Mouse (Mus musculus): ENCODE measurements at regions not wholly inside any gene's neighbourhood (a gene's known extent, or its start where the extent isn't known, plus 50 kb on each side); places are given as distances from the start of the nearest gene placed in this dataset.
A peak's percentile ranks its signal among the peaks of the same experiment; 100 is the strongest.
"Not testable (repeated sequence)": the region's sequence is repeated elsewhere in the genome, so short reads cannot be mapped to it uniquely, and the experiment has no call there.

- no peak for DNase-seq (ENCODE audit: low read depth)
Measured at GRCm38 (mm10) chr1:102062268-102062667, 2289.7 kb downstream of the Cntnap5b start.

GRCm38 (mm10) chr1:102105658-102106057 is 2333.1 kb downstream of the Cntnap5b start:
- DNase-seq (ENCODE audit: low read depth): no peak

- DNase-seq (ENCODE audit: low read depth): no peak
Measured at GRCm38 (mm10) chr1:102139021-102139420, 2366.5 kb downstream of the Cntnap5b start.

- no peak for DNase-seq (ENCODE audit: low read depth)
Measured at GRCm38 (mm10) chr1:102146368-102146767, 2373.8 kb downstream of the Cntnap5b start.

GRCm38 (mm10) chr1:102166649-102167048 is 2394.1 kb downstream of the Cntnap5b start:
- no peak for DNase-seq (ENCODE audit: low read depth)

GRCm38 (mm10) chr1:102170566-102171286 is 2398.2 kb downstream of the Cntnap5b start:
- no peak for DNase-seq (ENCODE audit: low read depth)

GRCm38 (mm10) chr1:102185925-102186324 is 2413.4 kb downstream of the Cntnap5b start:
- DNase-seq (ENCODE audit: low read depth): no peak

- DNase-seq (ENCODE audit: low read depth): no peak
Measured at GRCm38 (mm10) chr1:102235473-102235872, 2462.9 kb downstream of the Cntnap5b start.

- DNase-seq (ENCODE audit: low read depth): not testable (repeated sequence)
Measured at GRCm38 (mm10) chr1:102263126-102263860, 2490.7 kb downstream of the Cntnap5b start.

GRCm38 (mm10) chr1:102264457-102264856 is 2491.9 kb downstream of the Cntnap5b start:
- DNase-seq (ENCODE audit: low read depth): not testable (repeated sequence)

- no peak for DNase-seq (ENCODE audit: low read depth)
Measured at GRCm38 (mm10) chr1:102274456-102274855, 2493.9 kb upstream of the Cdh20 start.

- DNase-seq (ENCODE audit: low read depth): no peak
Measured at GRCm38 (mm10) chr1:102288288-102288687, 2480.0 kb upstream of the Cdh20 start.

GRCm38 (mm10) chr1:102303526-102303925 is 2464.8 kb upstream of the Cdh20 start:
- no peak for DNase-seq (ENCODE audit: low read depth)

- DNase-seq (ENCODE audit: low read depth): no peak
Measured at GRCm38 (mm10) chr1:102353136-102353535, 2415.2 kb upstream of the Cdh20 start.

- DNase-seq (ENCODE audit: low read depth): peak; percentile 3
Measured at GRCm38 (mm10) chr1:102357911-102358310, 2410.4 kb upstream of the Cdh20 start.

GRCm38 (mm10) chr1:102378613-102379012 is 2389.7 kb upstream of the Cdh20 start:
- DNase-seq (ENCODE audit: low read depth): peak; percentile 25
